Mouse (Mus musculus) thymus, adult 2 months (tissue): ENCODE results near the gene Got1.

Source experiments
- CTCF ChIP-seq: fragments of 200-500 bp; IDR thresholded peaks from 2 replicates; pipeline ENCODE4 v1.5.1; 2012; ENCODE audit warnings: mild to moderate bottlenecking, control low read depth, low read length, moderate library complexity, borderline replicate concordance; ENCODE audit not compliant: control insufficient read depth, poor library complexity, insufficient read depth; ENCODE audit errors: extremely low read depth
- POLR2A ChIP-seq: fragments of 200-500 bp; IDR thresholded peaks from 2 replicates; pipeline ENCODE4 v1.6.1; 2012; ENCODE audit warnings: mild to moderate bottlenecking, low read length, control low read depth, moderate library complexity; ENCODE audit not compliant: control insufficient read depth, poor library complexity, insufficient read depth; ENCODE audit errors: extremely low read depth

DNA sequence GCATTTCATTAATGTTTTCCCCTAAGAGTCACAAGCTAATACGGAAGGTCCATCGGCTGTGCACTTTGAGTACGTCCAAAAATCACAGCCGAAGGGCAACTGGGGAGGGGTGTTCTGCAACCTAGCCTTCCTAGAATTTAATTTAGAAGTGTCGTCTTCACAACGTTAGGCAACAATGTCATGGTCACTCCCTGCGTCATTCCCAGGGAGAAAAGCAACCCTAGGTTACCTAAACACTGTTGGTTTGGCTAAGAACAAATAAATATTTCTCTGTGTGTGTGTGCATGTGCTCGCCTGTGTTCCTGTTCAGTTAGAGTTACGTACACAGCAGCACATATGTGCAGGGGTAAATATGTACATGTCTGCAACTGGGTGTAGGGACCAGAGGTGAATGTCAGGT is 1.6 kb upstream of the Got1 start:
- no peak for TF ChIP-seq POLR2A
- TF ChIP-seq CTCF, result no peak
